Mouse (Mus musculus): ENCODE data around the gene Trp53i13. TPM values are rescaled to one million over a fixed set of nuclear protein-coding genes. Genes with fewer than 3 reads are reported as not detected.
A peak's percentile ranks its signal among the peaks of the same experiment; 100 is the strongest.

Gene Trp53i13
- total RNA-seq, 1 experiment = 18.4 TPM

DNA sequence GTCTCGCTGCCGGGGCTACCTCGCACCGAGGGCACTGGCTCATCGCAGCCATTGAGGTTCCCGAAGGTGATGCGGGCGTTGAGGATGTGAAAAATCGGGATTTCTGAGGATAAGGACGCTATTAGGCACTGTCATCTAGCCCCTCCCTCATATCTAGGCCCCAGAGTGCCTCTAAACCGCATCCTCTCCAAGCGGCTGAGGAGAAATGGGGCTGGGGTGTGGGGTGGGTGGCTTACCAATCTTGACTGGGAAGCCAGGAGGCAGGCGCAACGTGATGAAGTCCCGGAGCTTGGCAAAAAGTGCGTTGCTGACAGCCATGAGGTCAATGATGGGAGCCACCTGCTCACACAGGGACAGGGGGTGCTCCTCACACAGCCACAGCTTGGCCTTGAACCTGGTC is 43.0 kb downstream of the Trp53i13 start:
- H3K9ac ChIP-seq (ENCODE audit: insufficient read depth, low read depth, low read length, poor library complexity, severe bottlenecking) = no peak overlapping the region
- in situ Hi-C loops (cut with MboI; ENCODE audit: low sequenced_read_pairs in 2 of 2, unreplicated experiment in 2 of 2) = no loop called here
- H3K4me3 ChIP-seq (ENCODE audit: insufficient read depth in 1 of 2, low read depth in 1 of 2, low read length in 2 of 2, poor library complexity in 1 of 2, severe bottlenecking in 1 of 2) = no peak overlapping the region
- H3K36me3 ChIP-seq (ENCODE audit: control insufficient read depth, insufficient read depth, low read length, poor library complexity, severe bottlenecking) = no peaks in the 10 kb centered on the region
- TF ChIP-seq MAFK (IDR thresholded peaks at IDR 0.05; ENCODE audit: insufficient read depth, low read depth, low read length) = no peak
- TF ChIP-seq ZC3H11A (IDR thresholded peaks at IDR 0.05; ENCODE audit: borderline replicate concordance, low read depth, low read length) = no peak
- no peak for TF ChIP-seq HCFC1 (IDR thresholded peaks at IDR 0.05; ENCODE audit: borderline replicate concordance, insufficient read depth, low read length)
- TF ChIP-seq ZNF384 (IDR thresholded peaks at IDR 0.05; ENCODE audit: low read depth, low read length) = no peak
- TF ChIP-seq CHD2 (IDR thresholded peaks at IDR 0.05; ENCODE audit: low read depth, low read length) = no peak
- H3K27ac ChIP-seq (ENCODE audit: insufficient read depth, low read depth, low read length, poor library complexity, severe bottlenecking) = no peak overlapping the region
- DNase-seq (ENCODE audit: low read depth, low spot score) = no peak
- peaks cover 0 to 6% of the 10 kb centered on the region in 2 experiments; a peak in 1 of 4 replicates for H3K4me1 ChIP-seq (ENCODE audit: control insufficient read depth in 2 of 2, insufficient read depth in 2 of 2, low read length in 2 of 2, poor library complexity in 1 of 2)
- H3K9me3 ChIP-seq (ENCODE audit: control insufficient read depth, insufficient read depth, low read depth, low read length) = no peaks in the 10 kb centered on the region

DNA sequence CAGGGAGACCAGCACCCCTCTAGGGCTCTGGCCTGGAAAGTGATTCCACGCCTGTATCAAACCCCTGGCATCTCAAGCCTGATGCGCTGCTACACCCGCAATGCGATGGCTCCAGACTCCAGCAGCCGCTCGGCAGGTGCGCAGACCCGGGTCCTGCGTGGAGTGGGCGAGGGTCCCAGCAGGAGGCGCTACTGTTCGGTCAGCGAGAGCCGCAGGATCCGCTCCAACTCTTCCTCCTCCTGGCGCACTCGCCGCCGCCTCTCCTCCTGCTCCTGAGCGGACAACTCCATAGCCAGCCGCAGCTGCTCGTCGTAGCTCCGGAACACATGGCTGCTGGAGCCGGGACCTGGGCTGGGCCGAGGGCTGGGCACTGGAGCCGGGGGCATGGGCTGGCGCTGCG is 44.4 kb downstream of the Trp53i13 start:
- TF ChIP-seq HCFC1 (IDR thresholded peaks at IDR 0.05; ENCODE audit: borderline replicate concordance, insufficient read depth, low read length) (no peak), MAFK (IDR thresholded peaks at IDR 0.05; ENCODE audit: insufficient read depth, low read depth, low read length) (no peak), ZC3H11A (IDR thresholded peaks at IDR 0.05; ENCODE audit: borderline replicate concordance, low read depth, low read length) (no peak), CHD2 (IDR thresholded peaks at IDR 0.05; ENCODE audit: low read depth, low read length) (no peak), ZNF384 (IDR thresholded peaks at IDR 0.05; ENCODE audit: low read depth, low read length) (no peak)
- Histone ChIP-seq H3K9me3 (ENCODE audit: control insufficient read depth, insufficient read depth, low read depth, low read length) (no peaks in the 10 kb centered on the region), H3K4me1 (ENCODE audit: control insufficient read depth in 2 of 2, insufficient read depth in 2 of 2, low read length in 2 of 2, poor library complexity in 1 of 2) (peaks cover 0 to 14% of the 10 kb centered on the region in 2 experiments; a peak in 1 of 4 replicates), H3K9ac (ENCODE audit: insufficient read depth, low read depth, low read length, poor library complexity, severe bottlenecking) (peak overlapping the region; percentile 28; the same call in 1 of the 2 replicates), H3K36me3 (ENCODE audit: control insufficient read depth, insufficient read depth, low read length, poor library complexity, severe bottlenecking) (no peaks in the 10 kb centered on the region), H3K27ac (ENCODE audit: insufficient read depth, low read depth, low read length, poor library complexity, severe bottlenecking) (no peak overlapping the region), H3K4me3 (ENCODE audit: insufficient read depth in 1 of 2, low read depth in 1 of 2, low read length in 2 of 2, poor library complexity in 1 of 2, severe bottlenecking in 1 of 2) (peak overlapping the region; percentile 45 to 54)
- no peak for DNase-seq (ENCODE audit: low read depth, low spot score)
- in situ Hi-C loops (cut with MboI; ENCODE audit: low sequenced_read_pairs in 2 of 2, unreplicated experiment in 2 of 2) = no loop called here

DNA sequence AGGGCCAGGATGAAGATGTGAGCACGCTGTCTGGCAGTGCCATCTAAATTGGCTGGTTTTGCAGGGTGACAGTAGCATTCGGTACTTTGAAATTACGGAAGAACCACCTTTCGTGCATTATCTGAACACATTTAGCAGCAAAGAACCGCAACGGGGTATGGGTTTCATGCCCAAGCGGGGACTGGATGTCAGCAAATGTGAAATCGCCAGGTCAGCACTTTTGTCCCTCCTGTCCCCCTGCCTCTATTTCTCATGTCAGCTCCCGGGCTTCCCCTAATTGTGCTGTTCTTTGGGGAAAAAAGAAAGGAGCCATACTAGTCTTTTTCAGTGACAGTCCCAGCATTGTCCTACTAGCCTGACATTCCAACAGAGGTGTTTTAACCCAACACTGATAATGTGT is 47.4 kb downstream of the Trp53i13 start:
- in situ Hi-C loops (cut with MboI; ENCODE audit: low sequenced_read_pairs in 2 of 2, unreplicated experiment in 2 of 2) = no loop called here

DNA sequence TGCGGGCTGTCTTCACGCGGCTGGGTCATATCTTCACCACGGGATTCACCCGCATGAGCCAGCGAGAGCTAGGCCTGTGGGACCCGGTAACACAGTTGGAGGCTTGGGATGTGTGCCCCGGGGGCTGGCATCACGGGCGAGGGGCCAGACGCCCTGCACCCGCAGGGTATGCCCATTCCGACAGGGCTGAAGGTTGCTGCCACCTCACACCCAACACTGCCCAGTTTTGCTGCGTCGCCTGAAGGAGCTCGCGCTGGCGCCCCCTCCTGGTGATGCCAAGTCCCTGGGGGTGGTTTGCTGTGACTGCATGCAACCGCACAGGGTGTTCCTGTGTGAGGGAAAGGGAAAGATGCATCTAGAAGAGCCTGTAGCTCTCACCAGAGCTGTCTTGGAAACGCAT is 48.0 kb downstream of the Trp53i13 start:
- peaks cover 0 to 29% of the 10 kb centered on the region in 2 experiments; a peak in 1 of 4 replicates for H3K4me1 ChIP-seq (ENCODE audit: control insufficient read depth in 2 of 2, insufficient read depth in 2 of 2, low read length in 2 of 2, poor library complexity in 1 of 2)
- H3K9me3 ChIP-seq (ENCODE audit: control insufficient read depth, insufficient read depth, low read depth, low read length) = no peaks in the 10 kb centered on the region
- no peak overlapping the region; the same call in 1 of the 2 replicates for H3K9ac ChIP-seq (ENCODE audit: insufficient read depth, low read depth, low read length, poor library complexity, severe bottlenecking)
- in situ Hi-C loops (cut with MboI; ENCODE audit: low sequenced_read_pairs in 2 of 2, unreplicated experiment in 2 of 2) = no loop called here
- no peak for DNase-seq (ENCODE audit: low read depth, low spot score)
- no peak for TF ChIP-seq ZNF384 (IDR thresholded peaks at IDR 0.05; ENCODE audit: low read depth, low read length)
- TF ChIP-seq MAFK (IDR thresholded peaks at IDR 0.05; ENCODE audit: insufficient read depth, low read depth, low read length) = 0 out of 2 replicates have a peak, but pooled peaks have one; percentile 3
- TF ChIP-seq ZC3H11A (IDR thresholded peaks at IDR 0.05; ENCODE audit: borderline replicate concordance, low read depth, low read length) = 0 out of 2 replicates have a peak, but pooled peaks have one; percentile 0
- TF ChIP-seq CHD2 (IDR thresholded peaks at IDR 0.05; ENCODE audit: low read depth, low read length) = no peak
- TF ChIP-seq HCFC1 (IDR thresholded peaks at IDR 0.05; ENCODE audit: borderline replicate concordance, insufficient read depth, low read length) = no peak
- no peaks in the 10 kb centered on the region for H3K36me3 ChIP-seq (ENCODE audit: control insufficient read depth, insufficient read depth, low read length, poor library complexity, severe bottlenecking)
- peak overlapping the region; percentile 24 to 59; a peak in 3 of 4 replicates for H3K4me3 ChIP-seq (ENCODE audit: insufficient read depth in 1 of 2, low read depth in 1 of 2, low read length in 2 of 2, poor library complexity in 1 of 2, severe bottlenecking in 1 of 2)
- no peak overlapping the region for H3K27ac ChIP-seq (ENCODE audit: insufficient read depth, low read depth, low read length, poor library complexity, severe bottlenecking)

More for the DNA sequence above, 47.4 kb downstream of the Trp53i13 start:
- Histone ChIP-seq H3K36me3 (ENCODE audit: control insufficient read depth, insufficient read depth, low read length, poor library complexity, severe bottlenecking) (no peaks in the 10 kb centered on the region), H3K27ac (ENCODE audit: insufficient read depth, low read depth, low read length, poor library complexity, severe bottlenecking) (no peak overlapping the region), H3K4me3 (ENCODE audit: insufficient read depth in 1 of 2, low read depth in 1 of 2, low read length in 2 of 2, poor library complexity in 1 of 2, severe bottlenecking in 1 of 2) (no peak overlapping the region), H3K9ac (ENCODE audit: insufficient read depth, low read depth, low read length, poor library complexity, severe bottlenecking) (no peak overlapping the region), H3K9me3 (ENCODE audit: control insufficient read depth, insufficient read depth, low read depth, low read length) (no peaks in the 10 kb centered on the region), H3K4me1 (ENCODE audit: control insufficient read depth in 2 of 2, insufficient read depth in 2 of 2, low read length in 2 of 2, poor library complexity in 1 of 2) (peaks cover 0 to 26% of the 10 kb centered on the region in 2 experiments; a peak in 1 of 4 replicates)
- no peak for TF ChIP-seq CHD2 (IDR thresholded peaks at IDR 0.05; ENCODE audit: low read depth, low read length)
- TF ChIP-seq MAFK (IDR thresholded peaks at IDR 0.05; ENCODE audit: insufficient read depth, low read depth, low read length) = peak; percentile 97
- no peak for TF ChIP-seq ZC3H11A (IDR thresholded peaks at IDR 0.05; ENCODE audit: borderline replicate concordance, low read depth, low read length)
- DNase-seq (ENCODE audit: low read depth, low spot score) = no peak
